Mouse (Mus musculus) ES-E14 (cell line): ENCODE data around the gene Tmbim4.

Experiments used
- CHD2 ChIP-seq: IDR thresholded peaks from 2 replicates; pipeline ENCODE4 v1.6.1; 2014; ENCODE audit warnings: mild to moderate bottlenecking, low read depth, low read length, inconsistent platforms
- HCFC1 ChIP-seq: IDR thresholded peaks from 2 replicates; pipeline ENCODE4 v1.6.1; 2012; ENCODE audit warnings: low read length, inconsistent platforms, borderline replicate concordance; ENCODE audit not compliant: insufficient read depth
- MAFK ChIP-seq: IDR thresholded peaks from 2 replicates; pipeline ENCODE4 v1.6.1; 2014; ENCODE audit warnings: mild to moderate bottlenecking, low read depth, low read length, inconsistent platforms; ENCODE audit not compliant: insufficient read depth
- ZC3H11A ChIP-seq: IDR thresholded peaks from 2 replicates; pipeline ENCODE4 v1.6.1; 2012; ENCODE audit warnings: low read depth, mild to moderate bottlenecking, inconsistent platforms, low read length, borderline replicate concordance
- ZNF384 ChIP-seq: IDR thresholded peaks from 2 replicates; pipeline ENCODE4 v1.6.1; 2012; ENCODE audit warnings: low read depth, low read length, inconsistent platforms

DNA sequence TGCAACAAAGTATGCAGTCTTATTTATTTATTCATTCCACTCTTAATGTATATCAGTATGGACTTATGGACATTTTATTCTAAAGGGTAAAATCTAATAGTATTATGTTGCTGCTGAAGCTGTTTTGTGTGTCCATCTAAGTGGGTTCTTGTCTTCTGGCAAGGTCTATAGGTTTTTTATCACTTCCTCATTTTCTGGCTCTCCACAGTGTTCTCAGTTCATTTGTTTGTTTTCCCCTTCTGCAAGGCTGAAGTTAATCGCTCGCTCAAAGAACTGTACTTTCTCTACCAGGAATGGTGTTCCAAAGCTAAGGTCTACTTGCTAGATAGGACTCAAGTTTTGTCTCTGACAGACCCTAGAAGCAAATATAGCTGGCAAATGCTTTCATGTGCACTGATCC, 18.0 kb upstream of the Tmbim4 start:
- TF ChIP-seq HCFC1: no peak
- TF ChIP-seq CHD2: no peak
- no peak for TF ChIP-seq ZNF384
- no peak for TF ChIP-seq MAFK
- TF ChIP-seq ZC3H11A: no peak
